Mouse (Mus musculus): ENCODE measurements at regions not wholly inside any gene's neighbourhood (a gene's known extent, or its start where the extent isn't known, plus 50 kb on each side); places are given as distances from the start of the nearest gene placed in this dataset.

- intact Hi-C loops (cut with DNase I) = loop anchor here (10.0 kb wide), 1 partner anchor 1809 kb away; no protein-coding TSS in a partner anchor
- no peak for DNase-seq (ENCODE audit: low spot score in 2 of 2)
Measured at GRCm38 (mm10) chr3:49096118-49096517, 661.0 kb downstream of the Pcdh18 start.

GRCm38 (mm10) chr3:49093818-49094680 is 663.1 kb downstream of the Pcdh18 start:
- peak; percentile 77 to 80 for DNase-seq (ENCODE audit: low spot score in 2 of 2)
- intact Hi-C loops (cut with DNase I) = loop anchor here (5.0 to 10.0 kb wide), 4 partner anchors 983 to 1811 kb away; no protein-coding TSS in a partner anchor

GRCm38 (mm10) chr3:49068801-49069200 is 688.3 kb downstream of the Pcdh18 start:
- intact Hi-C loops (cut with DNase I) = no loop called here
- no peak for DNase-seq (ENCODE audit: low spot score in 2 of 2)

- intact Hi-C loops (cut with DNase I) = no loop called here
- DNase-seq (ENCODE audit: low spot score in 2 of 2) = no peak
Measured at GRCm38 (mm10) chr3:49062081-49062480, 695.0 kb downstream of the Pcdh18 start.

- intact Hi-C loops (cut with DNase I) = no loop called here
- peak; percentile 10 to 23 for DNase-seq (ENCODE audit: low spot score in 2 of 2)
Measured at GRCm38 (mm10) chr3:49032981-49033380, 724.1 kb downstream of the Pcdh18 start.

GRCm38 (mm10) chr3:49009211-49009967 is 747.7 kb downstream of the Pcdh18 start:
- DNase-seq (ENCODE audit: low spot score in 2 of 2) = peak; percentile 5 to 9
- intact Hi-C loops (cut with DNase I) = no loop called here

Data from left cerebral cortex, postnatal 14 days (tissue).